Mouse (Mus musculus) myocyte (in vitro differentiated cells): Measurements from ENCODE around the gene H2-Q2.

ENCODE experiments used
- E2F4 ChIP-seq: IDR thresholded peaks from one replicate; pipeline ENCODE4 v1.6.1; 2011; ENCODE audit warnings: mild to moderate bottlenecking, control low read depth, moderate library complexity; ENCODE audit not compliant: insufficient read depth
- MAX ChIP-seq: IDR thresholded peaks from one replicate; pipeline ENCODE4 v1.6.1; 2011; ENCODE audit warnings: low read depth, mild to moderate bottlenecking, control low read depth
- MYOG ChIP-seq, 3 experiments: IDR thresholded peaks; one replicate each; pipeline ENCODE4 v1.6.1; 2011; ENCODE audit warnings: control low read depth in 2 of 3, low read depth in 2 of 3, mild to moderate bottlenecking in 2 of 3; ENCODE audit not compliant: insufficient read length in 2 of 3, control insufficient read depth in 1 of 3, insufficient read depth in 1 of 3
- POLR2A ChIP-seq: IDR thresholded peaks from one replicate; pipeline ENCODE4 v1.6.1; 2011; ENCODE audit warnings: low read depth, mild to moderate bottlenecking, control low read depth, moderate library complexity; ENCODE audit not compliant: insufficient read length
- USF1 ChIP-seq: IDR thresholded peaks from one replicate; pipeline ENCODE4 v1.6.1; 2011; ENCODE audit warnings: low read depth, mild to moderate bottlenecking, control low read depth, moderate library complexity

DNA sequence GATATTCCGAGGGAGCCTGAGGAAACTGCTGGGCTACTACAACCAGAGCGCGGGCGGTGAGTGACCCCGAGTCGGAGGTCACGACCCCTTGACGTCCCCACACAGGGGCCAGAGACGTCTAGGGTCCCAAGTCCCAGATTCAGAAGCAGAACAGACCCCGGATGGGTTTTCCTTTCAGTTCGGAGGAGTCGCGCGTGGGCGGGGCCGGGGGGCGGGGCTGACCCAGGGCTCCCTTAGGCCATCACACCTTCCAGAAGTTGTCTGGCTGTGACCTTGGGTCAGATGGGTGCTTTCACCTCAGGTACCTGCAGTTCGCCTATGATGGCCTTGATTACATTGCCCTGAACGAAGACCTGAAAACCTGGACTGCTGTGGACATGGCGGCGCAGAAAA, 17.4 kb downstream of the H2-Q2 start:
- TF ChIP-seq MAX: no peak
- no peak for TF ChIP-seq POLR2A
- no peak for TF ChIP-seq MYOG (IDR thresholded peaks at IDR 0.05; ENCODE audit: control insufficient read depth in 1 of 3, insufficient read depth in 1 of 3, insufficient read length in 2 of 3, low read depth in 2 of 3)
- no peak for TF ChIP-seq USF1
- TF ChIP-seq E2F4: no peak
